Mouse (Mus musculus): Measurements from ENCODE around the gene 2610507B11Rik.

2610507B11Rik gene

DNA sequence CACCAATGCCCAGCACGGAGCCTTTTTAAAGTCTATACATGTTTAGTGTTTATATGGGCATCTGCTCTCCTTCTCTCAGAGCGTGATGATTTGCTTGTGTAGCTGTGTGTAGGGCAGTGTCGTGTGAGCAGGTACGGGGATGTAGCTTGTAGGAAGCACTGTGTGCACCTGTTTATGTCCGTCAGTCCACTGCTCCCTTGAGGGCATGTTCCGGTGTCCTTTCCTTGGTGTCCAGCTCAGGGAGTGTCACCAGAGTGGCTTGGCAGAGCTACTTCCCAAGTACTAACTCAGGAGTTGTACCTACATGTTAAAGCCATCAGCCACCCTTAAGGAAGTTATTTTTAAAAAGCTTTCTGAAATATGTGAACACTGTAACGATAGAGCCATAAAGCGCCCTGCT, 75.5 kb downstream of the 2610507B11Rik start:
- DNase-seq (ENCODE audit: extremely low read depth, insufficient read length, low spot score), result no peak

Data from 3134 (cell line).